Mouse (Mus musculus): Measurements from ENCODE around the gene Tead1.

DNA sequence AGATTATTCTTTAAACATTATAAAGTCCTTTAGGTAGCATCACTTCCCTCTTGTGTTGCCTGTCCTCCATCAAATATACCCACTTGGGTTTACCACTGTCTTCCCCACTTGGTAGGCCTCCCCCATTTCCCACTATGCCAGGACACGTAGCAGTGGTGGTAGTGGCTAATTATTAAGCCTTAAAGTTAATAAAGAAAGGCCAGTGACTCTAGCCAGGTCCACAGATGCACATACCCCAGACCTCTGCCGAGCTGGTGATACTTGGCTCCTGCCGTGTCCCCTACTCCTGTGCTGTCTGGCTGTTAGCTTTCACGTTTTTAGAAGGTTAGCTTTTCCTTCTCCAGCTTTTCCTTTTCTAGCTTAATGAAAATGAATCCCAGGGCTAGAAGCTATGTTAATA is 152.3 kb downstream of the Tead1 start:
- no peak for TF ChIP-seq CTCF (IDR thresholded peaks at IDR 0.05; ENCODE audit: low read depth)
- no peak for TF ChIP-seq EP300 (IDR thresholded peaks at IDR 0.05; ENCODE audit: low read depth)
